Mouse (Mus musculus) C2C12 (cell line): ENCODE measurements around the gene Nav1.

Experiments
- CTCF ChIP-seq: IDR thresholded peaks from one replicate; pipeline ENCODE4 v1.5.1; 2011; ENCODE audit not compliant: control insufficient read depth, insufficient read depth, insufficient read length
- FOSL1 ChIP-seq: IDR thresholded peaks from one replicate; pipeline ENCODE4 v1.8.0; 2011; ENCODE audit warnings: mild to moderate bottlenecking, low read length; ENCODE audit not compliant: poor library complexity, insufficient read depth, severe bottlenecking

GRCm38 (mm10) chr1:135481656-135482055, 125.4 kb downstream of the Nav1 start:
- TF ChIP-seq CTCF, result no peak
- no peak for TF ChIP-seq FOSL1
